Comparison of ENCODE assay signal across 14 mouse cellular contexts in the genomic region with DNA sequence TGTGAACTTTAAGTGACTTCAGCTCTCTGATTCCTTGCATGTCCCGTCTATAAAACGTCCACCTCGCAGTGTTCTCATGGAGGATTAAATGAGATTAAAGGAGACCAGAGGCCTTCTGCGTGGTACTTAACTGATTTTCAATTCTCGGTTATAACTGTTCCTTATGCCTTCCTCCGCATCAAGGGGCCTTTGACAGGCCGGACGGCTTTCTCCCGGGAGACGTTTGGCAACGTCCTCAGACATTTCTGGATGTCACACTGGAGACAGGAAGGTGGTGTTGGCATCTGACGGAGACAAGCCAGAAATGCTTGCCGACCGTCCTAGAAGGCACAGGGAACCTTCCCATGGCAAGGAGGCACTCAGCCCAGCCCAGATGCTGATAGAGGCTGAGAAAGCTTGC.
DNase-seq lines count a peak whose midpoint lies in the region; ATAC-seq and TF ChIP-seq lines count a peak whose summit lies in the region.
"Had no signal": no experiment of that assay in that cellular context is flagged by ENCODE, and none has a peak within 500 bp of the region (broad histone marks: within the 10 kb centered on the region; RNA-seq: fewer than 3 reads in every experiment).

No protein-coding gene starts in this region.

- 0 out of 2 replicates have a peak overlapping the region, but pooled peaks have one; percentile 0 for H3K4me3 ChIP-seq in gastrocnemius, adult 2 months
- peak overlapping the region; percentile 37 for H3K4me3 ChIP-seq in lung, adult 2 months (replicated peaks; ENCODE audit: extremely low read depth, low read depth, low read length)
- no peak overlapping the region for H3K4me3 ChIP-seq in kidney, postnatal 0 days (replicated peaks; ENCODE audit: low read depth, low read length)
- no peak overlapping the region for H3K4me3 ChIP-seq in forebrain, embryonic 15.5 days
- H3K4me3 ChIP-seq: liver, embryonic 15.5 days had no signal

- TF ChIP-seq POLR2A in lung, adult 2 months (IDR thresholded peaks at IDR 0.05; ENCODE audit: borderline replicate concordance, extremely low read depth, low read depth, low read length) = no peak

- no peaks in the 10 kb centered on the region for H3K36me3 ChIP-seq in kidney, postnatal 0 days (ENCODE audit: insufficient read depth, low read length)
- H3K36me3 ChIP-seq in forebrain, embryonic 15.5 days = no peaks in the 10 kb centered on the region
- H3K36me3 ChIP-seq: G1E; liver, embryonic 15.5 days had no signal

- peak overlapping the region; percentile 52 for H3K4me2 ChIP-seq in kidney, postnatal 0 days (ENCODE audit: low read length)
- H3K4me2 ChIP-seq in forebrain, embryonic 15.5 days (replicated peaks) = no peak overlapping the region
- H3K4me2 ChIP-seq: liver, embryonic 15.5 days had no signal

- H3K27ac ChIP-seq in gastrocnemius, adult 2 months = no peak overlapping the region
- peak overlapping the region; percentile 51; the same call in 1 of the 2 replicates for H3K27ac ChIP-seq in kidney, postnatal 0 days
- no peak overlapping the region for H3K27ac ChIP-seq in forebrain, embryonic 15.5 days (replicated peaks)
- H3K27ac ChIP-seq: hindbrain, postnatal 0 days; liver, embryonic 15.5 days had no signal

- no peaks in the 10 kb centered on the region for H3K27me3 ChIP-seq in kidney, postnatal 0 days (ENCODE audit: insufficient read depth, low read length)
- no peaks in the 10 kb centered on the region for H3K27me3 ChIP-seq in forebrain, embryonic 15.5 days
- H3K27me3 ChIP-seq: liver, embryonic 15.5 days had no signal

- H3K9me3 ChIP-seq in kidney, postnatal 0 days (replicated peaks; ENCODE audit: low read length) = no peaks in the 10 kb centered on the region
- H3K9me3 ChIP-seq in forebrain, embryonic 15.5 days = no peaks in the 10 kb centered on the region
- H3K9me3 ChIP-seq: liver, embryonic 15.5 days had no signal

- no peak for TF ChIP-seq CTCF in gastrocnemius, adult 2 months (IDR thresholded peaks at IDR 0.05)
- no peak for TF ChIP-seq CTCF in lung, adult 2 months (IDR thresholded peaks at IDR 0.05; ENCODE audit: insufficient read depth, low read length)
- no peak for TF ChIP-seq CTCF in kidney, postnatal 0 days (IDR thresholded peaks at IDR 0.05; ENCODE audit: low read depth)

- no peak for DNase-seq in gastrocnemius, adult 2 months
- no peak for DNase-seq in gastrocnemius, adult 18-20 months (ENCODE audit: low spot score)
- no peak for DNase-seq in lung, adult 2 months
- no peak for DNase-seq in lung, adult 18-20 months
- DNase-seq in kidney, postnatal 0 days (ENCODE audit: low spot score) = no peak
- peak; percentile 24 for DNase-seq in lung, postnatal 14 days
- DNase-seq in frontal cortex, postnatal 10 days (ENCODE audit: low spot score in 2 of 2) = no peak
- DNase-seq: adrenal gland, postnatal 36 days; cerebellum, adult 11-12 months; thymus, postnatal 4 days had no signal

- H3K9ac ChIP-seq in kidney, postnatal 0 days (ENCODE audit: low read depth, low read length) = no peak overlapping the region
- no peak overlapping the region for H3K9ac ChIP-seq in forebrain, embryonic 15.5 days (replicated peaks)
- H3K9ac ChIP-seq: liver, embryonic 15.5 days had no signal

- no peaks in the 10 kb centered on the region for H3K4me1 ChIP-seq in lung, adult 2 months (ENCODE audit: control insufficient read depth, insufficient read depth, low read length)
- no peaks in the 10 kb centered on the region; the same call in 1 of the 2 replicates for H3K4me1 ChIP-seq in kidney, postnatal 0 days (replicated peaks; ENCODE audit: insufficient read depth, low read length)
- no peaks in the 10 kb centered on the region for H3K4me1 ChIP-seq in forebrain, embryonic 15.5 days
- H3K4me1 ChIP-seq: liver, embryonic 15.5 days had no signal

- ATAC-seq in kidney, postnatal 0 days (replicated peaks; ENCODE audit: low FRiP score, low read depth) = no peak
- no peak for ATAC-seq in forebrain, embryonic 15.5 days (replicated peaks)
- ATAC-seq: hindbrain, postnatal 0 days had no signal

- intact Hi-C loops in gastrocnemius, adult 2 months (cut with DNase I) = no loop called here

- 35% methylated on average over 14 of the region's 14 CpGs for WGBS in lung, adult 2 months
- 35% methylated on average over 14 of the region's 14 CpGs for WGBS in kidney, postnatal 0 days
- 56% methylated on average over 14 of the region's 14 CpGs for WGBS in forebrain, embryonic 15.5 days

Comparison
In these comparisons a context has a peak if more than half of its experiments do, and no peak if none do; other contexts are left out.
1. H3K4me3 ChIP-seq: peak in gastrocnemius, adult 2 months (single experiment) and lung, adult 2 months (single experiment); none in kidney, postnatal 0 days (single experiment) and forebrain, embryonic 15.5 days (single experiment).